Mouse (Mus musculus) heart, embryonic 10.5 days (tissue): ENCODE measurements at regions not wholly inside any gene's neighbourhood (a gene's known extent, or its start where the extent isn't known, plus 50 kb on each side); places are given as distances from the start of the nearest gene placed in this dataset.
A peak's percentile ranks its signal among the peaks of the same experiment; 100 is the strongest.

ENCODE experiments used
- DNase-seq: peaks from one replicate; pipeline ENCODE4 v3.0.0-alpha.2; 2017; ENCODE audit warnings: low spot score
- H3K27ac ChIP-seq: fragments of 300-500 bp; sonication (generic); 2 replicates; pipeline ENCODE4 v1.5.1; 2016; ENCODE audit warnings: mild to moderate bottlenecking
- H3K27me3 ChIP-seq: fragments of 300-500 bp; sonication (generic); 2 replicates; pipeline ENCODE4 v1.6.1; 2016; ENCODE audit warnings: mild to moderate bottlenecking; ENCODE audit not compliant: poor library complexity, insufficient read depth, severe bottlenecking
- H3K36me3 ChIP-seq: fragments of 300-500 bp; sonication (generic); 2 replicates; pipeline ENCODE4 v1.6.1; 2016; ENCODE audit warnings: mild to moderate bottlenecking, moderate library complexity
- H3K4me1 ChIP-seq: fragments of 300-500 bp; sonication (generic); 2 replicates; pipeline ENCODE4 v1.6.1; 2016; ENCODE audit warnings: mild to moderate bottlenecking
- H3K4me3 ChIP-seq: fragments of 300-500 bp; sonication (generic); 2 replicates; pipeline ENCODE4 v1.5.1; 2016; ENCODE audit warnings: mild to moderate bottlenecking, moderate library complexity
- H3K9me3 ChIP-seq: fragments of 300-500 bp; sonication (generic); 2 replicates; pipeline ENCODE4 v1.6.1; 2016; ENCODE audit warnings: mild to moderate bottlenecking, moderate library complexity
- WGBS: fragments of 180-500 bp; shearing (Covaris S2); methylation state at CpG from one replicate; pipeline ENCODE4 v1.1.7; 2016; 5-methylcytosine and 5-hydroxymethylcytosine counted together

DNA sequence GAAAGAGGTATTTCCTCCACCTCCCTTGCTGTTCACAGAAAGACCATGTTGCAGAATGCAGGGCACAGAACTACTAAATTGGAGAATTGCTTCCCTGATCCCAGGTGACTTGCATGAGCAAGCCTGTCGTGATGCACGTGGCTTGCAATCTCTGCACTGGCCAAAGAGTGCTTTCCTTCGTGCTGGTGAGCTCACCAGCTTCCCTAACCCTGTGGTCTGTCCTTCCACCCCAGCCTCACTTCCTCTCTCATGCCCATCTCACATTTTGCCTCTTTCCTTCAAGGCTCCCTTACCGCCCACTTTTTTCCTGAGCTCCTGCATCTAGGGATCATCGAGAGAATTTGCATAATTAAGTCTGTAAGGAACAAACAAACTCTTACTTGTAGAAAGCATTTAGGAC lies 102.7 kb upstream of the Zeb2 start:
- Histone ChIP-seq H3K27me3 (no peaks in the 10 kb centered on the region), H3K4me1 (no peaks in the 10 kb centered on the region), H3K9me3 (no peaks in the 10 kb centered on the region), H3K4me3 (no peak overlapping the region), H3K36me3 (no peaks in the 10 kb centered on the region), H3K27ac (no peak overlapping the region)
- no peak for DNase-seq
- WGBS, result 49% methylated on average over 5 of the region's 5 CpGs

DNA sequence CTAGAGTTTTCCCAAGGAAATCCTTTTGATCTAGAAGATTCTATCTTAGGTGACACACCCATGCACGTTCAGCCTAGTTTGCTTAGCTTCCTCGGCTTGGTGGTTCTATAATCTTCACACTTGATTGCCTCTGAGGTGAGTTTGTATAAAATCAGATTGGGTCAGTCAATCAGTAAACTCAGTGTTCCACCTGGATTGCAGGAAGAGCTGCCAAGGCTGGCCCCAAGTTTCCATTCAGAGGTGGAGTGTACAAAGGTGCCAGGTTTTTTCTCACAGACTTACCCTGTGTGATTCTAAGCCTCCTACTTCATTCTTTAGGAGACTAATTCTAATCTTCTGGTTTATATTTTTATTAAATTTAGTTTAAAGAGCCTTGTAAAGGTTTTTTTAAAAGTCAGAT lies 95.6 kb upstream of the Zeb2 start:
- DNase-seq, result no peak
- Histone ChIP-seq H3K4me3 (no peak overlapping the region), H3K36me3 (no peaks in the 10 kb centered on the region), H3K9me3 (no peaks in the 10 kb centered on the region), H3K27ac (no peak overlapping the region), H3K27me3 (no peaks in the 10 kb centered on the region), H3K4me1 (no peaks in the 10 kb centered on the region)
- WGBS, result 66% methylated on average over 2 of the region's 2 CpGs

DNA sequence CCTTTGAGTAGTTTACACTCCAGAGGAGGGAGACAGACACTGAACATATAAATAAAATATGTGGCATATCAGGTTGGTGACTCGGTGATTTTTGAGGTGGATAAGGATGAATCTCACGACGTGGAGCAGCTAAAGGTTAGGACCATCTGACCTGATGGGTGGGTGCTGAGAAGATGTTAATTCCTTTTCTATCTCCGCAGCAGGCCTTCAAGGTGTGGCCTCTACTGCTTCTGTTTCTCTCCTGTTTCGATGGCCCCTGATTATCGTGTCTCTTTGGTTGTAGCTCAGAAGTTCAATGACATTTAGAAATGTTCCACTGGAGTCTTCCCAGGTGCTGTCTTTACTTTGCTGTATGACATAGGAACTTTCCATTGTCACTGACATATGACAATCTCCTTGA lies 91.3 kb upstream of the Zeb2 start:
- no peak overlapping the region for H3K4me3 ChIP-seq
- no peaks in the 10 kb centered on the region for H3K27me3 ChIP-seq
- no peaks in the 10 kb centered on the region for H3K9me3 ChIP-seq
- no peaks in the 10 kb centered on the region for H3K4me1 ChIP-seq
- no peak for DNase-seq
- no peaks in the 10 kb centered on the region for H3K36me3 ChIP-seq
- WGBS, result 81% methylated on average over 6 of the region's 6 CpGs
- no peak overlapping the region for H3K27ac ChIP-seq

DNA sequence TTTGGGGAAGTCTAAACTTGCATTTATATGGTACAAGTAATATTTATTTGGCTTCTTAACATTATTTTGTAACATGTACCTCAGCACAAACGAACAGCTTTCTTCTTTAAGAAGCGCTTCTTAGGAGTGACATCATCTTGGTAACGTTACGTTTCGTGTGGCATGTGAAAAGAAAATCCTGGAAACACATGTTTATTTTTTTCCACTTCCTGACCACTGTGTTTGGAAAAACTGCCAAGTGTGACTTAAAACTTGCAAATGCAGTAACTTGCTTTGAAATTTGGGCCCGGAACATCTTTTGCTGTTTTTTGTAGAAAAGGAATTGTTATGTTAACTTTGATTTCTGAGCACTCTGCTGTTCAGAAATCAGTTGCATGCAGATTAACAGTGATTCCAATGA lies 88.6 kb upstream of the Zeb2 start:
- Histone ChIP-seq H3K36me3 (no peaks in the 10 kb centered on the region), H3K9me3 (no peaks in the 10 kb centered on the region), H3K4me1 (no peaks in the 10 kb centered on the region), H3K4me3 (no peak overlapping the region), H3K27me3 (no peaks in the 10 kb centered on the region), H3K27ac (no peak overlapping the region)
- 56% methylated on average over 6 of the region's 6 CpGs for WGBS
- DNase-seq, result no peak

DNA sequence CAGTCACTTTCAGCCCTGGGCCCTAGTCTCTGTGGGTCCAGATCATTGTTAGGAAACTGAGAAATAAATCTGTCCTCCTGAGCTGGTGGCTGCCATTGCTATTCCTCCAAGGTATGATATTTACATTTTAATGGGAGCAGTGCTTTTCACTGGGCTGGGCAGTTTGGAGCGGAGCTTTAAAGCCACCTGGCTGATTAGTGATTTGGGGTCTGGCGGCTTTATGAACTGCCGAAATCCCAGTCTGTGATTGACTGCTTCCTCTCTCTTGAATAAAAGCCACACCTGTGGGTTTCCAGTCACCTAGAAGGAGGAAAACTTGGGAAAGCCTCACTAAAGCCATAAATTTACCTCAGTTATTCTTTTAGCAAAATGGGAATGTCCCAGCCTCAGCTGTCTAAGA lies 88.0 kb upstream of the Zeb2 start:
- Histone ChIP-seq H3K9me3 (no peaks in the 10 kb centered on the region), H3K36me3 (no peaks in the 10 kb centered on the region), H3K4me1 (no peaks in the 10 kb centered on the region), H3K27ac (no peak overlapping the region), H3K27me3 (no peaks in the 10 kb centered on the region), H3K4me3 (no peak overlapping the region)
- 75% methylated on average over 3 of the region's 3 CpGs for WGBS
- no peak for DNase-seq

DNA sequence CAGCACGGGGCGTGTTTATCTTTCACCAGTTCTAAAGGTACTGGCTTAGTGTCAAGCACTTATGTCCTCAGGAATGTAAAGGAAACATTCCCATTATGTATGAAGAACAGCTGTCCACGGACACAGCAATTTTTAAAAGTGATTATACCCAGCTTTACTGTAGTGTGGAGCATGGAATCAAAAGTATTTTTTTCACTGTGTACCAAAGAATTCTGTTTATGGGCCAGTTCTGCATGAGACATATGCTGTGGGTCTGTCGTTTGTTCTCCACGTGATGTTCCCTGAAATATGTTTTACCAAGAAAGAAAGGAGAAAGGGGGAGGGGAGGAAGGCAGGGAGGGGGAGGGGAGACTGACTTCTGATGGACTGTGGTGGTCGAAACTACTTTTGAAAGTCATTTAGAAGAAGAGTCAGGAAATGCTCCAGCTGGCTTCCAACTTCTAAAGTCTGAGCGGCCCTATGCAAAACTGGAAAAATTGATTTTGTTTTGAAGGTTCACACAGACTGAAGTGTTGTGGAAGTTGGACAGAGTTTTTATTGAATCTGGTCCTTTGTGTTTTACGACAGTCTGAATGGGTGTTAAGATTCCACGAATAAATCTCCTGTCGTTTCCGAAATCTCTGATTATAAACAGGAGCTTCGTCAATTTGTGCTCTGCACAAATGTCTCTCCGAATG lies 80.9 kb upstream of the Zeb2 start:
- no peak overlapping the region for H3K27ac ChIP-seq
- H3K36me3 ChIP-seq, result no peaks in the 10 kb centered on the region
- H3K27me3 ChIP-seq, result no peaks in the 10 kb centered on the region
- no peak overlapping the region for H3K4me3 ChIP-seq
- no peaks in the 10 kb centered on the region for H3K9me3 ChIP-seq
- H3K4me1 ChIP-seq, result no peaks in the 10 kb centered on the region
- 78% methylated on average over 13 of the region's 13 CpGs for WGBS
- DNase-seq, result no peak

DNA sequence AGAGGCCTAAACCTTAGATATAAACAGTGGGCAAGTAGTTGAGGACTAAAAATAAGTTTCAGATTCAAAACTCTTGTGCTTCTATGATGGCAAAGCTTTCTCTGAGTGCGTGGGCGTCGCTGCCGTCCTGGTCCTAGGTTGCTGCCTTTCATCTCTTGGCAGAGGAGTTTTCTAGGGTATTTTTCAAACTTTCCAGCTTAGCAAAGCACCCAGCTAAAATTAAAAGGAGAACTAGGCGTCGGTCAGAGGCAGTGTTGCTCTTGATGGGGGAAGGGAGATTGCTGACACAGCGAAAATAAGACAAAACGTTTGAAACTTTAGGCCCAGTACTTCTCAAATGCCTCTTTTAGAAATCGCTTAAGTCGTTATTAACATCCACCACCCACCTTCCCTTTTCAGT lies 80.1 kb upstream of the Zeb2 start:
- WGBS, result 80% methylated on average over 10 of the region's 10 CpGs
- H3K4me3 ChIP-seq, result no peak overlapping the region
- no peaks in the 10 kb centered on the region for H3K9me3 ChIP-seq
- no peak for DNase-seq
- no peaks in the 10 kb centered on the region for H3K36me3 ChIP-seq
- no peaks in the 10 kb centered on the region for H3K4me1 ChIP-seq
- no peaks in the 10 kb centered on the region for H3K27me3 ChIP-seq
- H3K27ac ChIP-seq, result no peak overlapping the region

DNA sequence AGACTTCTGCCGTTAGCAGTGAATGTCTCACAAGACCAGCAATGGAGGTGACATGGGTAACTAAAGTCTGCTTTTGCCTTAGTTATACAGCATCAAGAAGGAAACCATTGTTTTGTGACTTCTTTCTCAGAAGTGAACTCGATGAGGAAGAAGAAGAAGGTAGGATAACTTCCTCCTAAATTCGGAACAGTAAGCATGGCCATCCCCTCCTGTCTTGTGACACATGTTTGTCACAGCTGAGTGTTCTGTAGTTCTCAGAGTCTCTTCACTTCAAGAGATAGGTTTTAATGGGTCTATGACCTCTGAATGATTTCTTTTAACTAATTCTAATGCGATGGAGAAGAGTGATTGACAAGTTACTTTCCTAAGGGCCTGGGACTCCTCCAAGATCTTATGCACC lies 79.3 kb upstream of the Zeb2 start:
- Histone ChIP-seq H3K9me3 (no peaks in the 10 kb centered on the region), H3K27ac (no peak overlapping the region), H3K36me3 (no peaks in the 10 kb centered on the region), H3K4me3 (no peak overlapping the region), H3K4me1 (no peaks in the 10 kb centered on the region), H3K27me3 (no peaks in the 10 kb centered on the region)
- 91% methylated on average over 4 of the region's 4 CpGs for WGBS
- no peak for DNase-seq

DNA sequence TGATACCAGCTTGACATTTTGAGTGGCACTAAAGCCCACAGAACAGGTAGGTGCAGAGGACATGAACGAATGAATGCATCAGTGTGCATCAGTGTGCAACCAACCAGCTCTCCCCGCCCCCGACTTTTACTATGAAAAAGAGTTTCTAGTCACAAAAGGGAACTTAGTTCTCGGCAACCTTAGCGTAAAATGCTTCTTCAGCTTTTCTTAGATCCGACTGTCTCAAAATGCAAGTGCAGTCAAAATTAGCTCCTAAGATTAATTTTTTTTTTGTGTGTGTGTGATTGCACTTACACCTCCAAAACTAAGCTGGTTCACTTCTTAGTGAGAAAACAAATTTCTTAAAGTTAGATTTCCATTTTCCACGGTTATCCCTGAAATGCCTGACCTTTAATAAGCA lies 77.1 kb upstream of the Zeb2 start:
- Histone ChIP-seq H3K9me3 (no peaks in the 10 kb centered on the region), H3K4me3 (no peak overlapping the region), H3K36me3 (no peaks in the 10 kb centered on the region), H3K27ac (no peak overlapping the region), H3K27me3 (no peaks in the 10 kb centered on the region), H3K4me1 (no peaks in the 10 kb centered on the region)
- WGBS, result 84% methylated on average over 7 of the region's 7 CpGs
- DNase-seq, result no peak

DNA sequence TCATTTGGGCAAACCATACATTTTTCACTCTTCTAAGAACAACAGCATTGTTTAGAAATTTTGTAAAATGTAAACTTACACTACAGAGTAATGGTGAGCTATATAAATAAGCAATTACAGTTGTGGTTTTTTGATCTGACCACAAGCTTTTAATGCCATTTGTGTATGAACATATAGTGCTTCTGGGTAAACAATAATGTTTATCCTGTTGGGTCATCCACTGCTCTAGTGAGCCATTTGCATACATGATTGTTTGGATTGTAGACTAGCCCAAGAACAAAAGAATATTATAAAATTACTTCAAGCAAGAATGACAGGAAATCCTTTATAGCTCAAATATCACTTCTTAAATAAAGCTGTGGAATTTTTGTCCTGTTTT lies 68.4 kb upstream of the Zeb2 start:
- H3K9me3 ChIP-seq, result no peaks in the 10 kb centered on the region
- peaks cover 20% of the 10 kb centered on the region for H3K4me1 ChIP-seq
- H3K36me3 ChIP-seq, result no peaks in the 10 kb centered on the region
- no peak overlapping the region for H3K4me3 ChIP-seq
- H3K27ac ChIP-seq, result peak overlapping the region; percentile 85
- H3K27me3 ChIP-seq, result no peaks in the 10 kb centered on the region
- DNase-seq, result no peak

DNA sequence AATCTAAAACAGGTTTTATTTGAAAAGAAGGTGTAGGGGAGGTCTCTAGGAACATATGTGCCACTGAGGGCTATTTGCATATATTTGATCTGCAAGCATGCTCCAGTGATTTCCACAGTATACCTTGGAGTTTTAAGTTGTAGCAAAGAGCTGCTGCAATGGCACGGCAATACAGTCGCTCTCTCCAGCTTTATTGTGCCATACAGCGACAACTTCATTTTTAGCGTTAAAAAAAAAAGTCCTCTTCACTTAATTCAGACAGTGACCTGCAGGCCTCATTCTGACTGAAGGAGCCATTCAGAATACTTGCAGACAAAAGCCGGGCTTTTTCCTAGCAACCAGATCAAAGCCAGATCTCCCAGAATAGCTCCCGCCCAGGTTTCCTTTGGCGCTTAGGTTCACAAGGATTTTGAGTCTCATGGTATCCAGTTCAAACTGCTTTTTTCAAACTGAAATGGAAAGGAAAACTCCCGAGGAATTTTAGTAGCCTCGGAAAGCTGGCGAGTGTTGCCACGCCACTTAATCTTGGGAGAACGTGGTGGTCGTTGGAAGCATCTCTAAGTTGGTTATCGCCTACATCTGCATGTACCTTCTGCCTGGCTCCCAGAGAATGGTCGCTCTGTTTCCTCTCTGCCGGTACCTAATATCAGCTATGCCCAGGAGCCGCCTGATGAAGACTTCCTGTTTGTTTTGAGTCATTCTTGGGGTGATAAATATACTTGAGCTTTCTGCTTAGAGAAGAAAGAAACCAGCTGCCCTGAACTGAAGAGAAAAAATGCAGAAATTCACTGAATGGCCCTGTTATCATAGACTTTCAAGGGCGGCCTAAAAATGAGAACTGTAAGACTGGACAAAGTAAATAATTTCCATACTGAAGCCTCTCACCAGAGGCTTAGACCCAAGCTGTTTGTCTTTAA lies 67.8 kb upstream of the Zeb2 start:
- WGBS, result 8% methylated on average over 18 of the region's 18 CpGs
- Histone ChIP-seq H3K4me3 (peak overlapping the region; percentile 40), H3K36me3 (no peaks in the 10 kb centered on the region), H3K4me1 (peaks cover 20% of the 10 kb centered on the region), H3K27me3 (no peaks in the 10 kb centered on the region), H3K27ac (peak overlapping the region; percentile 85), H3K9me3 (no peaks in the 10 kb centered on the region)
- peak; percentile 78 for DNase-seq

DNA sequence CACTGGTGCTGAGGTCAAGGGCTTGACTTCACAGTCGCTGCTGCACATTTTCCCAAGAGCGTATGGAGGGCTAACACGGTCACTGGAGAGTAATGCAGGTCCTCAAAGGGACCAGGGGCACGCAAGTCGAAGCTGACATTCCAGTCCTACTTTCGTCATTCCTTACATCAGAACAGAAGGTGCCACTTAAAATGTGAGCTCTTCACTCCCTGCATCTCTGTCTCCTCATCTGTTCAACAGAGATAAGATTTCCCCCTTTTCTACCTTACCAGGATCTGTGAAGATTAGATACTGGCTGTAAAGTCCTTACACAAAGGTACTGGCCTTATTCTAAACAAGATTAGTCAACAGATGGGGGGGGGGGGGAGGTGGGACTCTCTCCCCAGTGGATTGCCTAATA lies 67.0 kb upstream of the Zeb2 start:
- H3K36me3 ChIP-seq, result no peaks in the 10 kb centered on the region
- WGBS, result 7% methylated on average over 6 of the region's 6 CpGs
- H3K4me3 ChIP-seq, result no peak overlapping the region
- DNase-seq, result no peak
- H3K9me3 ChIP-seq, result no peaks in the 10 kb centered on the region
- peaks cover 20% of the 10 kb centered on the region for H3K4me1 ChIP-seq
- H3K27ac ChIP-seq, result peak overlapping the region; percentile 85
- H3K27me3 ChIP-seq, result no peaks in the 10 kb centered on the region

DNA sequence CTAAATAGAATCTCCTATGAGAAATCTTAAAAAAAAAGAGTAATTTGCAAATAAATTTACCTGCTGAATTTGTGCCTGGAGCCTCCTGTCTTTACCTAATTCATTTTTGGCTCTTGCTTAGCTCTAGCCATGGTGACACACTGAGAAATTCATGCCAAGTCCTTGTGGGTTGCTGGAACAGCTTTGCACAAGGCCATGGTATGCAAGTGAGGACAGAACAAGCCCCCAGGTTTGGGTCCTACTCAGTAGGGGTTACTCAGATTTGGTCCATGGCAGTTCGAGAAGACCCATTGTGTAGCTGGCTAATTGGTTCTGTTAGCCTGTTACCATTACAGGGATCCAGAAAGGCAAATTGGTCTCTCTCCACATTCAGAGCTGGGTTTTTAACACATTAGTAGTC lies 65.7 kb upstream of the Zeb2 start:
- Histone ChIP-seq H3K4me3 (no peak overlapping the region), H3K27ac (no peak overlapping the region), H3K9me3 (no peaks in the 10 kb centered on the region), H3K36me3 (no peaks in the 10 kb centered on the region), H3K27me3 (no peaks in the 10 kb centered on the region), H3K4me1 (peaks cover 20% of the 10 kb centered on the region)
- WGBS, result 66% methylated on average over 1 of the region's 1 CpGs
- DNase-seq, result no peak
